Mouse (Mus musculus): Measurements from ENCODE around the gene Dram1. TPM values are rescaled to one million over a fixed set of nuclear protein-coding genes. Genes with fewer than 3 reads are reported as not detected.
A peak's percentile ranks its signal among the peaks of the same experiment; 100 is the strongest.

The Dram1 gene
- polyA plus RNA-seq, 1 experiment from 2014 or later = 0.62 TPM

DNA sequence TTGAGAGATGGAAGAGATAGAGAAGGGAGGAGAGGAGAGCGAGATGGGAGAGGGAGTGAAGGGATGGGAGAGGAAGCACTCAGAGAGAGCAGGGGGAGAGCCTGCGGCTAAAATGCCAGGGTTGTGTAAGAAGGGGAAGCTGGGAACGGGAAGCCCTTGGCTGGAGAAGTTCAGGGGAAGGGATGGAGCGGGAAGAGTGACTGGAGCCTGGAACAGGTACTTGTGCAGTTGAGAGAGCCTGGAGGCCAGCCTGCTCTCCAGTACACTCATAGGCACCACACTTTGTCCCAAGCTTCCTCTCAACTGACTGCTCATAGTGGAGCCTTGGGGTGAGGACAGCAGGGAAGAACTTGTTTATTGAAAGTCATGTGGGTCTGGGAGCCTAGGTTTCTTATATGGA lies 4.6 kb upstream of the Dram1 start:
- ATAC-seq (replicated peaks; ENCODE audit: insufficient number of reproducible peaks, low FRiP score, low TSS enrichment, low read depth) (no peak), DNase-seq (ENCODE audit: low spot score) (no peak)
- Histone ChIP-seq H3K27ac (replicated peaks; ENCODE audit: low read depth, low read length) (no peak overlapping the region), H3K9ac (replicated peaks; ENCODE audit: low read length) (no peak overlapping the region), H3K4me2 (ENCODE audit: low read depth, low read length) (no peak overlapping the region), H3K36me3 (replicated peaks; ENCODE audit: control insufficient read depth, insufficient read depth, low read depth, low read length) (no peaks in the 10 kb centered on the region), H3K4me1 (ENCODE audit: control insufficient read depth, insufficient read depth, low read length) (no peaks in the 10 kb centered on the region), H3K4me3 (ENCODE audit: low read depth, low read length) (no peak overlapping the region), H3K9me3 (replicated peaks; ENCODE audit: control insufficient read depth, low read length) (no peaks in the 10 kb centered on the region), H3K27me3 (ENCODE audit: control insufficient read depth, insufficient read depth, low read length) (no peaks in the 10 kb centered on the region)
- 71% methylated on average over 4 of the region's 4 CpGs for WGBS

DNA sequence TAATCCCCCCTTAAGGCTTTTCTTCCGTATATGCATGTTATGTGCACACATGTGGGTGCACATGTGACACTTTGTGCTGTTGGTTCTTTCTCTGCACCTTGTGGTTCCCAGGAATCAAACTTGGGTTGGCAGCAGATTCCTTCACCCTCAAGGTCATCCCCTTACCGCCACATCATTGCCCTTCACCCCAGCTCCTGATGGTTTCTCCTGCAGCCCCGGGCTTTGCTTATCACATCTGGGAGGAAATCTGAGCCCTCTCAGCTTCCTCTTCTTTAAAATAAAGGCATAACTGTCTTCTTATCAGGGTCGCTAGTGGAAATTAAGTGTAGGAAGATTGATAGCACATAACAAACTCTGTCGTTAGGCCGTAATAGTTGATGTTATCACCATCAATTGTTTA lies 3.1 kb upstream of the Dram1 start:
- Histone ChIP-seq H3K4me3 (ENCODE audit: low read depth, low read length) (no peak overlapping the region), H3K9me3 (replicated peaks; ENCODE audit: control insufficient read depth, low read length) (no peaks in the 10 kb centered on the region), H3K27ac (replicated peaks; ENCODE audit: low read depth, low read length) (no peak overlapping the region), H3K27me3 (ENCODE audit: control insufficient read depth, insufficient read depth, low read length) (no peaks in the 10 kb centered on the region), H3K4me1 (ENCODE audit: control insufficient read depth, insufficient read depth, low read length) (no peaks in the 10 kb centered on the region), H3K36me3 (replicated peaks; ENCODE audit: control insufficient read depth, insufficient read depth, low read depth, low read length) (no peaks in the 10 kb centered on the region), H3K4me2 (ENCODE audit: low read depth, low read length) (no peak overlapping the region), H3K9ac (replicated peaks; ENCODE audit: low read length) (no peak overlapping the region)
- DNase-seq (ENCODE audit: low spot score) (no peak), ATAC-seq (replicated peaks; ENCODE audit: insufficient number of reproducible peaks, low FRiP score, low TSS enrichment, low read depth) (no peak)
- WGBS = 71% methylated on average over 6 of the region's 6 CpGs

DNA sequence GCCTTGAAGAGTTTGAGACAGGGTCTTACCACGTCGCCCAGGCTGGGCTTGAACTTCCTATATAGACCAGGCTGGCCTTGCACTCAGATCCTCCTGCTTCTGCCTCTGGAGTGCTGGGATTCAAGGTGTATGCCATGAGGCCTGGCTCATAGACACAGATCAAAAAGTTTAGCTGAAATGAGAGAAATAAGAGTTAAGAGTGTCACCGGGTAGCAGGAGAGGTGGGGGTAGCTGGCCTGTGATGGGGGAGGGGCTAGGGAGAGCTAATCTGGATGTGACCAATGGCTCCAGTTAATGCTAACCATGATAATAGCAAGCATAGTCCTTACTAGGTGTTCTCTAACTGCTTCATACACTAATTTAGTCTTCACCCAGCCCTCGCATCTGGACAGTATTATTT lies 2.4 kb upstream of the Dram1 start:
- DNase-seq (ENCODE audit: low spot score) (no peak), ATAC-seq (replicated peaks; ENCODE audit: insufficient number of reproducible peaks, low FRiP score, low TSS enrichment, low read depth) (no peak)
- H3K4me2 ChIP-seq (ENCODE audit: low read depth, low read length) = no peak overlapping the region
- H3K27ac ChIP-seq (replicated peaks; ENCODE audit: low read depth, low read length) = no peak overlapping the region
- no peaks in the 10 kb centered on the region for H3K9me3 ChIP-seq (replicated peaks; ENCODE audit: control insufficient read depth, low read length)
- no peaks in the 10 kb centered on the region for H3K4me1 ChIP-seq (ENCODE audit: control insufficient read depth, insufficient read depth, low read length)
- H3K27me3 ChIP-seq (ENCODE audit: control insufficient read depth, insufficient read depth, low read length) = no peaks in the 10 kb centered on the region
- 78% methylated on average over 4 of the region's 4 CpGs for WGBS
- H3K36me3 ChIP-seq (replicated peaks; ENCODE audit: control insufficient read depth, insufficient read depth, low read depth, low read length) = no peaks in the 10 kb centered on the region
- H3K9ac ChIP-seq (replicated peaks; ENCODE audit: low read length) = no peak overlapping the region
- no peak overlapping the region for H3K4me3 ChIP-seq (ENCODE audit: low read depth, low read length)

DNA sequence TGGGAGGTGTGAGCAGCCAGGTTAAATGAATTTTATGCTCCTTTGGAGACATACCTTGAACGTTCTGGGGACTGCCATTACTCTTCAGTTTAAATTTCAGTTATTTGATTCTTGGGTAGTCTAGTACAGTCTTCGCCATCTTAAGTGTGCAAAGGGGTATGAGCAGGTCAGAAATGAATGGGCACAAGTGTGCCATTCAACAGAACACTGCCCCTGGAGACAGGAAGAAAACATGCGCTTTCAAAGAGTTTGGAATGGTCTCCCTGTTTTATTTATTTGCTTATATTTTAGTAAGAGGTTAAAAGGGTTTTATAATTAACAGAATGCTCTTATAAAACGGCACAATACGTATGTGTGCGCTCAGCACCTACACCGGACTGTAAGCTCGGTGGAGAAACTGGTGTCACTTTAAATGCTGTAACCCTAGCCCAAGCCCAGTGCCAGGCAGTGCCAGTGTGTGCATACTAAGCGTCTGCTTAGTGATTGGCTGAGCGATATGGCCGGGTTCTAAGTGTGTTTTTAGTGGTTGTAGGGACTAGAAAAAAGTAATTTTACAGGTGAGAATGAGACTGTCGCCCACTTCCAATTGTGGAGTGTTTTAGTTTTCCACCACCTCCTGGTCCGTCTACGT lies 1.7 kb upstream of the Dram1 start:
- H3K4me3 ChIP-seq (ENCODE audit: low read depth, low read length) = peak overlapping the region; percentile 75; the same call in 1 of the 2 replicates
- H3K27ac ChIP-seq (replicated peaks; ENCODE audit: low read depth, low read length) = no peak overlapping the region
- 48% methylated on average over 14 of the region's 14 CpGs for WGBS
- DNase-seq (ENCODE audit: low spot score) = peak; percentile 22
- H3K36me3 ChIP-seq (replicated peaks; ENCODE audit: control insufficient read depth, insufficient read depth, low read depth, low read length) = no peaks in the 10 kb centered on the region
- H3K4me2 ChIP-seq (ENCODE audit: low read depth, low read length) = peak overlapping the region; percentile 96
- no peak overlapping the region for H3K9ac ChIP-seq (replicated peaks; ENCODE audit: low read length)
- H3K9me3 ChIP-seq (replicated peaks; ENCODE audit: control insufficient read depth, low read length) = no peaks in the 10 kb centered on the region
- no peaks in the 10 kb centered on the region for H3K4me1 ChIP-seq (ENCODE audit: control insufficient read depth, insufficient read depth, low read length)
- no peak for ATAC-seq (replicated peaks; ENCODE audit: insufficient number of reproducible peaks, low FRiP score, low TSS enrichment, low read depth)
- no peaks in the 10 kb centered on the region for H3K27me3 ChIP-seq (ENCODE audit: control insufficient read depth, insufficient read depth, low read length)

DNA sequence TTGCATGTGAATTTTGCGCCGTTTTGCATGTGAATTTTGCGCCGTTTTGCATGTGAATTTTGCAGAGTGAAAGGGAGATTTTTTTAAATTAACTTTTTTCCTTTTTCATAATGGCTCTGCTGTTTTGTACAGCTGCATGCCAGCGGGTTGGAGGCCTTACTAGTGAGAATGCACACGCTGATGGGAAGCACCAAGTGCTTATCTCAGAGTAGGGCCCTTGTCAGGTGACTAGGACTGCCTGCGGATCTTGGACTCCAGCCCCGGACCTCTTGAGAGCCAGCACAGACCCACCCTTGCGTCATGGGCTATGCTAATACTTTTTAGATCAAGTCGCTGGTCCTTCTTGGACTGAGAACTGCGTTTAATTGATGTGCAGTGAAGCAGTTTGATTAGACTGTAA lies 1.1 kb upstream of the Dram1 start:
- H3K9me3 ChIP-seq (replicated peaks; ENCODE audit: control insufficient read depth, low read length) = no peaks in the 10 kb centered on the region

DNA sequence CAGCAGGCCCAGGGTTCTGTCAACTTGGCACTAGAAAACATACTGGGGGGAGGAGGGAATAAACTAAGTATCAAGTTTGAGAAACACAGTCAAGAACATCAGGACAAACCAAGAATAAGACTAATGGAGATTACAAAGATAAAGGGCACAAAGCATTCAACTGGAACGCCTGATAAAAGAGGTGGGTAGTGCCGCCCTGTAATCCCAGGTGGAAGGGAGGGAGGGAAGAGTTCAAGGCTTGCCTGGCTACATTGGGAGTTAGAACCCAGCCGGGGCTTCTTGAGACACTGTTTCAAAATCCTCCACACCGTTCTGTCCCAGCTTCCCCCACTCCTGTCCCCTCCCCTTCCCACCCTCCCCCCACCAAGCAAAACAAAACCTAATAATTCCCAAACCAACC lies 1.2 kb downstream of the Dram1 start:
- Histone ChIP-seq H3K27ac (replicated peaks; ENCODE audit: low read depth, low read length) (no peak overlapping the region), H3K4me3 (ENCODE audit: low read depth, low read length) (no peak overlapping the region), H3K4me2 (ENCODE audit: low read depth, low read length) (no peak overlapping the region), H3K36me3 (replicated peaks; ENCODE audit: control insufficient read depth, insufficient read depth, low read depth, low read length) (no peaks in the 10 kb centered on the region), H3K27me3 (ENCODE audit: control insufficient read depth, insufficient read depth, low read length) (no peaks in the 10 kb centered on the region), H3K9me3 (replicated peaks; ENCODE audit: control insufficient read depth, low read length) (no peaks in the 10 kb centered on the region), H3K4me1 (ENCODE audit: control insufficient read depth, insufficient read depth, low read length) (no peaks in the 10 kb centered on the region), H3K9ac (replicated peaks; ENCODE audit: low read length) (no peak overlapping the region)
- ATAC-seq (replicated peaks; ENCODE audit: insufficient number of reproducible peaks, low FRiP score, low TSS enrichment, low read depth) (no peak), DNase-seq (ENCODE audit: low spot score) (no peak)
- 82% methylated on average over 4 of the region's 4 CpGs for WGBS

More for the DNA sequence above, 1.1 kb upstream of the Dram1 start:
- Histone ChIP-seq H3K4me2 (ENCODE audit: low read depth, low read length) (peak overlapping the region; percentile 96), H3K27ac (replicated peaks; ENCODE audit: low read depth, low read length) (no peak overlapping the region), H3K4me1 (ENCODE audit: control insufficient read depth, insufficient read depth, low read length) (no peaks in the 10 kb centered on the region), H3K36me3 (replicated peaks; ENCODE audit: control insufficient read depth, insufficient read depth, low read depth, low read length) (no peaks in the 10 kb centered on the region), H3K4me3 (ENCODE audit: low read depth, low read length) (peak overlapping the region; percentile 75), H3K27me3 (ENCODE audit: control insufficient read depth, insufficient read depth, low read length) (no peaks in the 10 kb centered on the region), H3K9ac (replicated peaks; ENCODE audit: low read length) (peak overlapping the region; percentile 75)
- 0 out of 2 replicates have a peak, but pooled peaks have one; percentile 19 for ATAC-seq (replicated peaks; ENCODE audit: insufficient number of reproducible peaks, low FRiP score, low TSS enrichment, low read depth)
- DNase-seq (ENCODE audit: low spot score) = peak; percentile 29
- WGBS = 3% methylated on average over 11 of the region's 11 CpGs

DNA sequence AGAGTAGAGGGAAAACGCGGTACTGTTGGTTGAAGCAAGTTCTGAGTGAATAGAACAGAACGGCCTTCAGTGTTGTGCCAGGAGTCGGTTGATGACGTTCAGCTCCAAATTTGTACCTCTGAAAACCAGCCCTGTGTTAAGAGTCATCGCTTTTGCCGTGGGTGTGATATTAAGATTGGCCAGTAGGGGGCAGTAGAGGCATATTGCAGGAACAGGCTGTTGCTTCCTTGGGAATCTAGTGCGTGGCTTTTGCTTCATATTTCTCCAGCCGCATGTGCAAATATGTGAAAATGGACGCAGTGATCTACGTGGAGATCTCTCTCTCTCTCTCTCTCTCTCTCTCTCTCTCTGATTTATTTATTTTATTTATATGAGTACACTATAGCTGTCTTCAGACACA lies 2.1 kb downstream of the Dram1 start:
- DNase-seq (ENCODE audit: low spot score) (peak; percentile 87), ATAC-seq (replicated peaks; ENCODE audit: insufficient number of reproducible peaks, low FRiP score, low TSS enrichment, low read depth) (no peak)
- no peak overlapping the region for H3K27ac ChIP-seq (replicated peaks; ENCODE audit: low read depth, low read length)
- H3K9me3 ChIP-seq (replicated peaks; ENCODE audit: control insufficient read depth, low read length) = no peaks in the 10 kb centered on the region
- H3K4me1 ChIP-seq (ENCODE audit: control insufficient read depth, insufficient read depth, low read length) = no peaks in the 10 kb centered on the region
- H3K36me3 ChIP-seq (replicated peaks; ENCODE audit: control insufficient read depth, insufficient read depth, low read depth, low read length) = no peaks in the 10 kb centered on the region
- 7% methylated on average over 11 of the region's 11 CpGs for WGBS
- H3K4me2 ChIP-seq (ENCODE audit: low read depth, low read length) = no peak overlapping the region
- no peak overlapping the region for H3K4me3 ChIP-seq (ENCODE audit: low read depth, low read length)
- no peak overlapping the region for H3K9ac ChIP-seq (replicated peaks; ENCODE audit: low read length)
- H3K27me3 ChIP-seq (ENCODE audit: control insufficient read depth, insufficient read depth, low read length) = no peaks in the 10 kb centered on the region

DNA sequence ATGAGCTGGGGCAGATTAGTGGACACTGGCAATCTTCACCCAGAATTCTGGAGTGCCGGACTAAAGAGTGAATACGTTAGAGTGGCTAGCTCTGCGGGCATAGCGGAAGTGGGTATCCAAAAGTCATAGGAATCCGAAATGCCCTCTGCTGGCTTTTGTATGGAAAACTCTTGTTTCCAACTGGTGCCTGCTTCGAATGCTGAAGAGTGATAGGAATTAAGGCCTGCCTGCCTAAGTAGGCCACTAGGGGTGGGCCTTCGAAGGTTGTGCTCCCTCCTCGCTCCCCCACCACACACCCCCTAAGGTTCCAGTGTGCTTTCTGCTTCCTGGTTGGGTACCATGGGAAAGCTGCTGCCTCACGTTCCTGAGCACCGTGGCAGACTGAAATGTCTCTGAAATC lies 3.9 kb downstream of the Dram1 start:
- H3K4me3 ChIP-seq (ENCODE audit: low read depth, low read length) = no peak overlapping the region
- no peaks in the 10 kb centered on the region for H3K4me1 ChIP-seq (ENCODE audit: control insufficient read depth, insufficient read depth, low read length)
- no peak overlapping the region for H3K27ac ChIP-seq (replicated peaks; ENCODE audit: low read depth, low read length)
- WGBS = 35% methylated on average over 10 of the region's 10 CpGs
- H3K4me2 ChIP-seq (ENCODE audit: low read depth, low read length) = no peak overlapping the region
- no peaks in the 10 kb centered on the region for H3K36me3 ChIP-seq (replicated peaks; ENCODE audit: control insufficient read depth, insufficient read depth, low read depth, low read length)
- H3K9ac ChIP-seq (replicated peaks; ENCODE audit: low read length) = no peak overlapping the region
- no peaks in the 10 kb centered on the region for H3K9me3 ChIP-seq (replicated peaks; ENCODE audit: control insufficient read depth, low read length)
- DNase-seq (ENCODE audit: low spot score) = no peak
- ATAC-seq (replicated peaks; ENCODE audit: insufficient number of reproducible peaks, low FRiP score, low TSS enrichment, low read depth) = no peak
- no peaks in the 10 kb centered on the region for H3K27me3 ChIP-seq (ENCODE audit: control insufficient read depth, insufficient read depth, low read length)

All from embryonic facial prominence, embryonic 11.5 days (tissue).